Mouse (Mus musculus) embryonic facial prominence, embryonic 11.5 days (tissue): ENCODE measurements around the gene Sh3rf1. TPM values are rescaled to one million over a fixed set of nuclear protein-coding genes. Genes with fewer than 3 reads are reported as not detected.

Experiments used
- ATAC-seq: fragments of 200-750 bp; cut with Nextera tagmentation; replicated peaks from 2 replicates; pipeline ENCODE4 v1.8.0; 2017; ENCODE audit warnings: low read depth; ENCODE audit not compliant: insufficient number of reproducible peaks, low FRiP score, low TSS enrichment
- DNase-seq: peaks from one replicate; pipeline ENCODE4 v3.0.0-alpha.2; 2015; ENCODE audit warnings: low spot score
- H3K27ac ChIP-seq: fragments of 300-500 bp; sonication (generic); replicated peaks from 2 replicates; pipeline ENCODE4 v1.5.1; 2014; ENCODE audit warnings: mild to moderate bottlenecking, low read depth, low read length, control low read depth
- H3K27me3 ChIP-seq: fragments of 300-500 bp; sonication (generic); 2 replicates; pipeline ENCODE4 v1.6.1; 2014; ENCODE audit warnings: mild to moderate bottlenecking, low read length, moderate library complexity, mixed read lengths; ENCODE audit not compliant: control insufficient read depth, insufficient read depth
- H3K36me3 ChIP-seq: fragments of 300-500 bp; sonication (generic); replicated peaks from 2 replicates; pipeline ENCODE4 v1.6.1; 2014; ENCODE audit warnings: low read depth, mild to moderate bottlenecking, low read length, moderate library complexity, mixed read lengths; ENCODE audit not compliant: control insufficient read depth, insufficient read depth
- H3K4me1 ChIP-seq: fragments of 300-500 bp; sonication (generic); 2 replicates; pipeline ENCODE4 v1.6.1; 2014; ENCODE audit warnings: low read length, mixed read lengths; ENCODE audit not compliant: control insufficient read depth, insufficient read depth
- H3K4me2 ChIP-seq: fragments of 300-500 bp; sonication (generic); 2 replicates; pipeline ENCODE4 v1.6.1; 2014; ENCODE audit warnings: low read depth, mild to moderate bottlenecking, control low read depth, low read length, moderate library complexity
- H3K4me3 ChIP-seq: fragments of 300-500 bp; sonication (generic); 2 replicates; pipeline ENCODE4 v1.5.1; 2014; ENCODE audit warnings: low read depth, low read length, control low read depth
- H3K9ac ChIP-seq: fragments of 300-500 bp; sonication (generic); replicated peaks from 2 replicates; pipeline ENCODE4 v1.6.1; 2014; ENCODE audit warnings: mild to moderate bottlenecking, control low read depth, low read length
- H3K9me3 ChIP-seq: fragments of 300-500 bp; sonication (generic); replicated peaks from 2 replicates; pipeline ENCODE4 v1.6.1; 2016; ENCODE audit warnings: mild to moderate bottlenecking, low read length, inconsistent platforms, mixed read lengths; ENCODE audit not compliant: control insufficient read depth
- WGBS: fragments of 180-500 bp; shearing (Covaris S2); extraction: QIAGEN DNeasy Blood & Tissue Kit; methylation state at CpG from one replicate; pipeline ENCODE4 v1.1.7; 2014; 5-methylcytosine and 5-hydroxymethylcytosine counted together
- polyA plus RNA-seq: library from polyadenylated mRNA; unstranded; fragments of >200 nt; fragmentation: Nextera tagmentation; extraction: Ambion mirVana; gene quantifications from 2 replicates; pipeline ENCODE4 v1.2.1, GENCODE M21; 2014

Gene Sh3rf1
- polyA plus RNA-seq, 1 experiment from 2014 or later = 14.7 TPM

DNA sequence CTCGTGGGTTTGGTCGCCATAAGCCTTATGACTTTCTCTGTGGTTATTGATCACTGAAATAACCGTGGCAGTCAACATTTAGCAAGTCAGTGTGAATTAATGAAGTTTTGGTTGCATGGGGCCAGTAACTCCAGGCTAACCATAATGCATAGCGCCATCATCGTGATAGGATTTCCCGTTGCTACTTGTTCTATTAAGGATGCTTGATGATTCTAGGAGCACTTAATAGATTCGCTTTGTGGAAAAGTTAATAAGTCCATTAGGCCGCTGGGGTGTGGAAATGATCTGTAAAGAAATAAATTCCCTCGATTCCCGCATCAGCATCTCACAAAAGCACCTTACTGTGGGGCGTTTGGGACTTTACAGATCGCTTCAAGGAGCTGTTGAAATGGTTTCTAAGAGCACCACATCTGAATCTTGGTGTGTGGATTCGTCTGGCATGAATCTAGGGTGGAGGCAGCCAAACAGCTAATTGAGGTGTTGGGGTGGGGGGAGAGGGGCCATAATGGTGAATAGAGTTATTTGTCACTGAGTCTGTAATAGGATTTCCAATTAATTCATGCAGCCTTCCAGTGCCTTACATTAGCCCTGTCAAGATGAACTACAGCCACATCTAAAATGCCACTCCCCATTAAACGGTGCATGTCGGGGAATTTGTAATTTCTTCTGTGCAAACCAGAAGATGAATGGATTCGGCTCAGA, 101.5 kb downstream of the Sh3rf1 start:
- H3K36me3 ChIP-seq = no peaks in the 10 kb centered on the region
- no peak overlapping the region for H3K4me2 ChIP-seq
- no peak overlapping the region for H3K27ac ChIP-seq
- 69% methylated on average over 16 of the region's 16 CpGs for WGBS
- no peak overlapping the region for H3K4me3 ChIP-seq
- ATAC-seq (no peak), DNase-seq (no peak)
- no peaks in the 10 kb centered on the region for H3K4me1 ChIP-seq
- no peak overlapping the region for H3K9ac ChIP-seq
- no peaks in the 10 kb centered on the region for H3K9me3 ChIP-seq
- H3K27me3 ChIP-seq = no peaks in the 10 kb centered on the region

DNA sequence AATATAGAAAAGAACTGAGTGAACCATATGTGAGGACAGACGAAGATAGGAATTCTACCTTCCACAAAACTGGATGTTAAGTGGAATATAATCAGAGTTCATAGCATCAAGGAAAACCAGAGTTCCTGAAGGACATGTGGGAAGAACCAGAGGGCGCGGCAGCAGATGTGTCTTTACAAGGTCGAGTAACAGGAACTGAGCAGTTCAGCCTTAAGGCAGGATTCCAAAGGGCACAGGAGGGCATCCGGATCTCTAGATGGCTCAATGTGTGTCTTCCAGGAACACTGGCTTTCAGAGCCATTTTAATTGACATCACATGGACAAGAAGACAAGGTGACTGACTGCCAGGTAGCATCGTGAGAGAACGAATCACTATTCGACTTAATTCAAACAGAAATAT, 102.6 kb downstream of the Sh3rf1 start:
- ATAC-seq = no peak
- Histone ChIP-seq H3K9ac (no peak overlapping the region), H3K36me3 (no peaks in the 10 kb centered on the region; the same call in 1 of the 2 replicates), H3K4me2 (no peak overlapping the region), H3K27ac (no peak overlapping the region), H3K4me1 (no peaks in the 10 kb centered on the region), H3K27me3 (no peaks in the 10 kb centered on the region), H3K9me3 (no peaks in the 10 kb centered on the region), H3K4me3 (no peak overlapping the region)
- DNase-seq = no peak
- WGBS = 58% methylated on average over 8 of the region's 8 CpGs

GRCm38 (mm10) chr8:61327333-61327732, 103.7 kb downstream of the Sh3rf1 start:
- 87% methylated on average over 5 of the region's 5 CpGs for WGBS

DNA sequence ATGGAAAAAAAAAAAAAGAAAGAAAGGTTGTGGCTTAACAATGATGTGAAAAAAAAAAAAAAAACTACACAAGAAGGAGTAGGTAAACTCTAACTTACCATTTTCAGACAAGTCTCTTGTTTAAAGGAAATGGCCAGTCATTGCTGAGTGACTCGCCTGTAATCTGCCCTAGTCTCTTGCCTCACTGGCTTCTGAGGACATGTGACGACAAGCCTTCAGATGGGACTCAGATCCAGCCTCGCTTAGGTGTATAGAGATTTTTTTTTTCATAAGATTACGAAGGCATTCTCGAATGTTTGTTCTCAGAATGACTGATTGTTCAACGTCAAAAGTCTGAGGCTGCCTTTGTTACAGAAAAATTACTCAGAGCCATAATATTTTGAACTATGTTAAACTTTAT, 116.0 kb downstream of the Sh3rf1 start:
- Histone ChIP-seq H3K27ac (no peak overlapping the region), H3K9ac (no peak overlapping the region), H3K4me1 (0 out of 2 replicates have a peak, but pooled peaks cover 2% of the 10 kb centered on the region), H3K9me3 (no peaks in the 10 kb centered on the region), H3K4me2 (no peak overlapping the region), H3K36me3 (no peaks in the 10 kb centered on the region), H3K4me3 (no peak overlapping the region), H3K27me3 (no peaks in the 10 kb centered on the region)
- ATAC-seq (no peak), DNase-seq (no peak)
- 84% methylated on average over 6 of the region's 6 CpGs for WGBS

More at GRCm38 (mm10) chr8:61327333-61327732, 103.7 kb downstream of the Sh3rf1 start:
- no peak overlapping the region for H3K4me3 ChIP-seq
- H3K36me3 ChIP-seq = no peaks in the 10 kb centered on the region; the same call in 1 of the 2 replicates
- no peaks in the 10 kb centered on the region for H3K9me3 ChIP-seq
- H3K9ac ChIP-seq = no peak overlapping the region
- H3K27ac ChIP-seq = no peak overlapping the region
- no peaks in the 10 kb centered on the region for H3K27me3 ChIP-seq
- ATAC-seq (no peak), DNase-seq (no peak)
- no peaks in the 10 kb centered on the region for H3K4me1 ChIP-seq
- H3K4me2 ChIP-seq = no peak overlapping the region

- ATAC-seq (no peak), DNase-seq (no peak)
- 91% methylated on average over 17 of the region's 17 CpGs for WGBS
- Histone ChIP-seq H3K4me1 (0 out of 2 replicates have a peak, but pooled peaks cover 2% of the 10 kb centered on the region), H3K9ac (no peak overlapping the region), H3K4me2 (no peak overlapping the region), H3K9me3 (no peaks in the 10 kb centered on the region), H3K27me3 (no peaks in the 10 kb centered on the region), H3K36me3 (no peaks in the 10 kb centered on the region), H3K4me3 (no peak overlapping the region), H3K27ac (no peak overlapping the region)
Measured at GRCm38 (mm10) chr8:61340283-61340984, 116.8 kb downstream of the Sh3rf1 start.

DNA sequence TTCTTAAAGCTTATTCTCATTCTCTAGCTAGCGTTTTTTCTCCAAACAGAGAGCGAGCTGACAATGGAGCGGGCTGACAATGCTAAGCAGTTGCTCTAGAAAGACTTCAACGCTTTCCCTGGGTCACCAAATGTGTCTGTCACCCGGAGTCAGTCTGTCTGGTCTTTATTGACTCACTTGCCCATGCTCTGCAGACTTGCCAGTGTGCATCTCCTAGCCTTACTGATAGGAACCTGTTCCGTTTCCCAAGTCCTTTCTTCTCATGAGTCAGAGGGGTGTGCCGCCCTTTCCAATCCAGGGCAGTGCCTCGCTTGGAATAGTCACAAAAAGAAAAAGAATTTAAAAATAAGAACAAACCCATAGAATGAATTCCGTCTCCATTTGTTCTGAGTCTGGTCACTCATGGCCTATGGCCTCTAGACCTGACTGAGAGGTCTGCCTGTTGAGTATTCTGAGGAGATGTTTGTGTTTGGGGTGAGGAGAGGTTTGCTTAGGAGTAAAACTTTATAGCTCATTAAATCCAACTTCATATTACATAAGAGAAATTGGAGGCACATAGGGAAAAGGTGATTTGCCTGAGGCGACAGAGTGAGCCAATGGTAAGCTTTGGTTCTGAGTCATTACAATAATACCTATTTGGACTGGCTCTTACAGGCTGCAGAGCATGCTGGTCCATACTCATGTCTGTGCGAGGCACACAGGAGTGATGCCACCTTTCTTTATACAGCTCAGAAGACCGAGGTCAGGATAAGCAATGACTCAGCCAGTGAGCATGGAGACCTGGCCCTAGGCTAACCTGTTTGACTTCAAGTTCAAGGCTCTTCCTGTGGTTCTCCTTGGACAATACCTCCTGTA, 118.1 kb downstream of the Sh3rf1 start:
- H3K27me3 ChIP-seq = no peaks in the 10 kb centered on the region
- no peak overlapping the region for H3K4me3 ChIP-seq
- DNase-seq = no peak
- 73% methylated on average over 12 of the region's 12 CpGs for WGBS
- no peaks in the 10 kb centered on the region for H3K36me3 ChIP-seq
- H3K9me3 ChIP-seq = no peaks in the 10 kb centered on the region
- H3K9ac ChIP-seq = no peak overlapping the region
- H3K4me1 ChIP-seq = 0 out of 2 replicates have a peak, but pooled peaks cover 2% of the 10 kb centered on the region
- no peak overlapping the region for H3K27ac ChIP-seq
- no peak for ATAC-seq
- no peak overlapping the region for H3K4me2 ChIP-seq

- Histone ChIP-seq H3K9ac (no peak overlapping the region), H3K4me2 (no peak overlapping the region), H3K4me1 (0 out of 2 replicates have a peak, but pooled peaks cover 2% of the 10 kb centered on the region), H3K27me3 (no peaks in the 10 kb centered on the region), H3K36me3 (no peaks in the 10 kb centered on the region), H3K9me3 (no peaks in the 10 kb centered on the region), H3K4me3 (no peak overlapping the region), H3K27ac (no peak overlapping the region)
- ATAC-seq (no peak), DNase-seq (no peak)
- WGBS = 68% methylated on average over 7 of the region's 7 CpGs
Measured at GRCm38 (mm10) chr8:61342473-61343026, 118.9 kb downstream of the Sh3rf1 start.
